Mouse (Mus musculus): ENCODE results near the gene Pcnp.

DNA sequence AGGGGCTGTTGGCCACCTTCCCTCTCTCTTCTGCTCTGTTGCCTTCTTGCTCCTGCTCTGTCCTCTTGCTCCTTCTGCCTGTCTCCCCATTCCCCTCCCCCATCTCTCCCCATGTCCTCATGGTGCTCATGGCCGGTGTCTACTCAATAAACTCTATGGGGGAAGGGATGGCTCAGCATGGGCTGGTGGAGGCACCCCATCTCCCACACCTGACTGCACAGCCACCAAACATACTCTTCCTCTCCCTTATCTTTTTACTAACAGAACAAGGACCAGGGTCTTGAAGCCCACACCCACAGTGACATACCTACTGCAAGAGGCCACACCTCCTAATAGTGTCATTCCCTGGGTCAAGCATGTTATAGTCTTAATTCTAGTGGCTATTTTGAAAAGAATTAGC is 44.6 kb upstream of the Pcnp start:
- TF ChIP-seq POLR2A (IDR thresholded peaks at IDR 0.05; ENCODE audit: low read depth, low read length) (no peak), CTCF (IDR thresholded peaks at IDR 0.05; ENCODE audit: borderline replicate concordance, insufficient read depth, low read length) (no peak)

Data from embryonic fibroblast, embryonic 13.5 days (primary cell).